Mouse (Mus musculus) embryonic facial prominence, embryonic 13.5 days (tissue): ENCODE data around the gene En1. TPM values are rescaled to one million over a fixed set of nuclear protein-coding genes. Genes with fewer than 3 reads are reported as not detected.

ENCODE experiments used
- ATAC-seq: fragments of 200-750 bp; cut with Nextera tagmentation; 2 replicates; pipeline ENCODE4 v1.8.0; 2017; ENCODE audit warnings: low read depth; ENCODE audit not compliant: insufficient number of reproducible peaks, insufficient read depth, low FRiP score, low TSS enrichment
- H3K27ac ChIP-seq: fragments of 300-500 bp; sonication (generic); 2 replicates; pipeline ENCODE4 v1.5.1; 2015; ENCODE audit warnings: moderate library complexity, mild to moderate bottlenecking, inconsistent platforms
- H3K27me3 ChIP-seq: fragments of 300-500 bp; sonication (generic); 2 replicates; pipeline ENCODE4 v1.6.1; 2015; ENCODE audit warnings: mild to moderate bottlenecking, inconsistent platforms
- H3K36me3 ChIP-seq: fragments of 300-500 bp; sonication (generic); 2 replicates; pipeline ENCODE4 v1.6.1; 2015; ENCODE audit warnings: mild to moderate bottlenecking, inconsistent platforms
- H3K4me1 ChIP-seq: fragments of 300-500 bp; sonication (generic); 2 replicates; pipeline ENCODE4 v1.6.1; 2015; ENCODE audit warnings: inconsistent platforms
- H3K4me2 ChIP-seq: fragments of 300-500 bp; sonication (generic); 2 replicates; pipeline ENCODE4 v1.6.1; 2015; ENCODE audit warnings: moderate library complexity, mild to moderate bottlenecking, inconsistent platforms
- H3K4me3 ChIP-seq: fragments of 300-500 bp; sonication (generic); 2 replicates; pipeline ENCODE4 v1.5.1; 2015; ENCODE audit warnings: mild to moderate bottlenecking, inconsistent platforms
- H3K9ac ChIP-seq: fragments of 300-500 bp; sonication (generic); 2 replicates; pipeline ENCODE4 v1.6.1; 2015; ENCODE audit warnings: mild to moderate bottlenecking, inconsistent platforms
- H3K9me3 ChIP-seq: fragments of 300-500 bp; sonication (generic); 2 replicates; pipeline ENCODE4 v1.6.1; 2016; ENCODE audit warnings: inconsistent platforms
- WGBS: fragments of 180-500 bp; shearing (Covaris S2); methylation state at CpG from one replicate; pipeline ENCODE4 v1.1.7; 2015; ENCODE audit warnings: mixed read lengths; 5-methylcytosine and 5-hydroxymethylcytosine counted together
- polyA plus RNA-seq: library from polyadenylated mRNA; unstranded; fragments of >200 nt; fragmentation: Nextera tagmentation; extraction: Ambion mirVana; gene quantifications from 2 replicates; pipeline ENCODE4 v1.2.1, GENCODE M21; 2015

Gene En1
- polyA plus RNA-seq, 1 experiment from 2014 or later: 2.7 TPM

- Histone ChIP-seq H3K4me2 (peak overlapping the region; percentile 37), H3K4me1 (peaks cover 12% of the 10 kb centered on the region), H3K36me3 (no peaks in the 10 kb centered on the region), H3K9me3 (no peaks in the 10 kb centered on the region), H3K27ac (no peak overlapping the region), H3K9ac (no peak overlapping the region), H3K4me3 (0 out of 2 replicates have a peak overlapping the region, but pooled peaks have one; percentile 56), H3K27me3 (peaks cover 97% of the 10 kb centered on the region)
- 4% methylated on average over 16 of the region's 16 CpGs for WGBS
- no peak for ATAC-seq
Observed at GRCm38 (mm10) chr1:120601253-120601836, 873 bp upstream of the En1 start.

DNA sequence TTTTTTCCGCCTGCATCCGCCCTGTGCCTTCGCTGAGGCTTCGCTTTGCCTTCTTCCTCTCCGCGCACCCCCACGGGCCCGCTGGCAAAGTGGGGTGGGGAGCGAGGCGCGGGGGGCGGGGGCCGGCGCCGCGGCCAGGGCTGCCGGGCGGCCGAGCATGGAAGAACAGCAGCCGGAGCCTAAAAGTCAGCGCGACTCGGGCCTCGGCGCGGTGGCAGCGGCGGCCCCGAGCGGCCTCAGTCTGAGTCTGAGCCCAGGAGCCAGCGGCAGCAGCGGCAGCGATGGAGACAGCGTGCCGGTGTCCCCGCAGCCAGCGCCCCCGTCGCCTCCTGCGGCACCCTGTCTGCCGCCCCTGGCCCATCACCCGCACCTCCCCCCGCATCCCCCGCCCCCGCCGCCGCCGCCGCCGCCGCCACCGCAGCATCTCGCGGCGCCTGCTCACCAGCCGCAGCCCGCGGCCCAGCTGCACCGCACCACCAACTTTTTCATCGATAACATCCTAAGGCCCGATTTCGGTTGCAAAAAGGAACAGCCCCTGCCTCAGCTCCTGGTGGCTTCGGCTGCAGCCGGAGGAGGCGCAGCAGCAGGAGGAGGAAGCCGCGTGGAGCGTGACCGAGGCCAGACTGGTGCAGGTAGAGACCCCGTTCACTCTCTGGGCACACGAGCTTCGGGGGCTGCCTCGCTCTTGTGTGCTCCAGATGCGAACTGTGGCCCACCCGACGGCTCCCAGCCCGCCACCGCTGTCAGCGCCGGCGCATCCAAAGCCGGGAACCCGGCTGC, 848 bp downstream of the En1 start:
- Histone ChIP-seq H3K4me2 (peak overlapping the region; percentile 86), H3K9me3 (no peaks in the 10 kb centered on the region), H3K9ac (peak overlapping the region; percentile 77), H3K4me1 (peaks cover 17% of the 10 kb centered on the region), H3K4me3 (peak overlapping the region; percentile 56), H3K27me3 (peaks cover 94% of the 10 kb centered on the region), H3K27ac (peak overlapping the region; percentile 34; the same call in 1 of the 2 replicates), H3K36me3 (no peaks in the 10 kb centered on the region)
- WGBS: under 1% methylated on average over 54 of the region's 83 CpGs
- no peak; the same call in 1 of the 2 replicates for ATAC-seq

DNA sequence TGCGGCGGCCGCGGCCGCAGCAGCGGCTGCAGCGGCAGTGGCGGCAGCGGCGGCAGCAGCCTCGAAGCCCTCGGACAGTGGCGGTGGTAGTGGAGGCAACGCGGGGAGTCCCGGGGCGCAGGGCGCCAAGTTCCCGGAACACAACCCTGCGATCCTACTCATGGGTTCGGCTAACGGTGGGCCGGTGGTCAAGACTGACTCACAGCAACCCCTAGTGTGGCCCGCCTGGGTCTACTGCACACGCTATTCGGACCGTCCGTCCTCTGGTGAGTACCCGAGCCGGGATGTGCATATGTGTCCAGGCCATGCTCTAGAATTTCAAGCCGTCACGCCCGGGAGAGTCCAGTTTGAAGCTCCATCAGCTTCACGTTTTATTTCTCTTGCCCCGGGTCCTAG, 1.4 kb downstream of the En1 start:
- Histone ChIP-seq H3K9ac (peak overlapping the region; percentile 77), H3K36me3 (no peaks in the 10 kb centered on the region), H3K4me1 (peaks cover 17% of the 10 kb centered on the region), H3K27ac (peak overlapping the region; percentile 34; the same call in 1 of the 2 replicates), H3K9me3 (no peaks in the 10 kb centered on the region), H3K4me3 (peak overlapping the region; percentile 56), H3K4me2 (peak overlapping the region; percentile 86), H3K27me3 (peaks cover 94% of the 10 kb centered on the region)
- no peak for ATAC-seq
- WGBS: 1% methylated on average over 35 of the region's 35 CpGs

DNA sequence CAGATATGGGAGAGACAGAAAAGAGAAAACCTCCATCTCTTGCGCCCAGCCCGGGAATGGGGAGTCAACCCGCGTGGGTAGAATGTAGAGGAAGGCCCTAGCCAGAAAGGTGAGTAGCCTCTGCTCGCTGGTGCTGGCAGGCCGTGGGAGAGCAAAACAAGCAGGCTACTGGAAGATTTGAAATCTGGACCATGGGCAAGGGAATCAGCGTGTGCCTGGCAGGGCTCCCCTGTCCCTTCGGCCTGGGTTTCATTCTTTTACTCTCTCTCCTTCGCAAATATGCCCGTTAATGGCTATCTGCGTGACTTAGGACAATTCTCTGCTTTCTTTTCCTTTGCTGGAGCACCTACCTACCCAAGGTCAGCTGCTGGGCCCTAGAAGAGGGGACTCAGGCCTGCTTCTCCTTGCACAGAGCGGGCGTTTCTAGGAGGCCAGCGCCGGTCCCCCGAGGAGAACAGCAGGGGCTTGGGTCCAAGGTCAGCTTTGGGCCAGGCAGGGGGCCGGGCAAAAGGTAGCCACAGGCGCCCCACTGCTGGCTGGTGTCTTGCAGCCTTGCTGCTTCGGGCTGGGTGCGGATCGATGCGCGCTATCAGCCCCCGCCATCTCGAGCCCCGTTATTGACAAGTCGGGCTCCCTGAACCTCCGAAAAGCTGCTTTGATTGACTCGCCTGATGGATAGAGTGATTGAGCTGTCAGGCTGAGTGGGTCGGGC, 2.4 kb downstream of the En1 start:
- Histone ChIP-seq H3K4me2 (peak overlapping the region; percentile 86), H3K4me1 (peaks cover 17% of the 10 kb centered on the region), H3K27me3 (peaks cover 94% of the 10 kb centered on the region), H3K9ac (peak overlapping the region; percentile 77), H3K9me3 (no peaks in the 10 kb centered on the region), H3K36me3 (no peaks in the 10 kb centered on the region), H3K4me3 (peak overlapping the region; percentile 56), H3K27ac (no peak overlapping the region)
- 7% methylated on average over 30 of the region's 30 CpGs for WGBS
- ATAC-seq: no peak

DNA sequence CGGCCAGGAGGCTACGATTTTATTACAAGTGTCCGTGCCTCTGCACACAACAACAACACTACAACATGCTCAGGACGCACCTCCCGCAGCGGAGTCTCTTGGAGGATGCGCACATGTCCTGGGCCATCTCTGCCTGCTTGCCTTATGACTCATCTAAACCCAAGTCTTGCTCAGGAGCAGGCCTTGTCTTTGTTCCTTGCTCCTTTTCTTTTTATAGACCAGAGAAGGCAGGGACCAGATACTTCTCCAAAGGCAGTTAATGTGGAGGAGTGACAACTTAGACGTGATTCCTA, 2.9 kb downstream of the En1 start:
- Histone ChIP-seq H3K9me3 (no peaks in the 10 kb centered on the region), H3K4me2 (peak overlapping the region; percentile 86)
- 10% methylated on average over 8 of the region's 8 CpGs for WGBS

GRCm38 (mm10) chr1:120605521-120606310, 3.5 kb downstream of the En1 start:
- H3K4me1 ChIP-seq: peaks cover 17% of the 10 kb centered on the region
- peak overlapping the region; percentile 86 for H3K4me2 ChIP-seq
- 21% methylated on average over 6 of the region's 6 CpGs for WGBS
- H3K4me3 ChIP-seq: peak overlapping the region; percentile 56
- H3K9ac ChIP-seq: 0 out of 2 replicates have a peak overlapping the region, but pooled peaks have one; percentile 40
- H3K27me3 ChIP-seq: peaks cover 94% of the 10 kb centered on the region
- H3K9me3 ChIP-seq: no peaks in the 10 kb centered on the region
- no peak for ATAC-seq
- no peaks in the 10 kb centered on the region for H3K36me3 ChIP-seq
- H3K27ac ChIP-seq: no peak overlapping the region

More for the DNA sequence above, 2.9 kb downstream of the En1 start:
- Histone ChIP-seq H3K36me3 (no peaks in the 10 kb centered on the region), H3K9ac (peak overlapping the region; percentile 77), H3K4me3 (peak overlapping the region; percentile 56), H3K27ac (no peak overlapping the region), H3K27me3 (peaks cover 94% of the 10 kb centered on the region), H3K4me1 (peaks cover 17% of the 10 kb centered on the region)
- no peak for ATAC-seq

DNA sequence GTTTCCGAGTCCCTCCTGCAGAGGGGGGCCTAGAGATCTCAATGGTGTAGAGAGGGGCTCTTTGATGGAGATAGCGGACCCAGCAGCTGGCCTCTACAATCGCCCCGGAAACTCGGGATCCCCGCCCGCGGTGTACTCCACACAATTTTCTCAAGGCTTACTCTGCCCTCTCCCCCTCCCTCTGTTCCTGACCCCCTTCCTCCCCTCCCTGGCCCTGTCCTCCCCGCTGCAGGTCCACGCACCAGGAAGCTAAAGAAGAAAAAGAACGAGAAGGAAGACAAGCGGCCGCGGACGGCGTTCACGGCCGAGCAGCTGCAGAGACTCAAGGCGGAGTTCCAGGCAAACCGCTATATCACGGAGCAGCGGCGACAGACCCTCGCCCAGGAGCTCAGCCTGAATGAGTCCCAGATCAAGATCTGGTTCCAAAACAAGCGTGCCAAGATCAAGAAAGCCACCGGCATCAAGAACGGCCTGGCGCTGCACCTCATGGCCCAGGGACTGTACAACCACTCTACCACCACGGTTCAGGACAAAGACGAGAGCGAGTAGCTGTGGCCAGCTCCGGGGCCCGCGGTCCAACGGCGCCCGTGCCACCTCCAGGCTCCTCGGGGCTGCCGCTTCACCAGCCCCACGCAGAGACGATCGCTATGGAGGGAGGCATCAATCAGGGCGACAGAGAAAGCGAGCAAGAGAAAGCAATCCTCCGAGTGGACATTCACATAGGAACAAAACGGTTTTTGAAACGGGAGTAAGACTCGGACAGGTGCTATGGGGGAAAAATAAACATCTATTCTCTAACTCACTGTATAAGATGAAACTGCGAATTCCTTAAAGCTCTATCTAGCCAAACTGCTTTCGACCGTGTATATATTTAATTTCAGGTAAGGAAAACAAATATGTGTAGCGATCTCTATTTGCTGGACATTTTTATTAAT, 4.7 kb downstream of the En1 start:
- Histone ChIP-seq H3K9ac (peak overlapping the region; percentile 52), H3K36me3 (no peaks in the 10 kb centered on the region), H3K27me3 (peaks cover 94% of the 10 kb centered on the region), H3K4me2 (peak overlapping the region; percentile 86), H3K4me3 (peak overlapping the region; percentile 56), H3K4me1 (peaks cover 17% of the 10 kb centered on the region), H3K9me3 (no peaks in the 10 kb centered on the region), H3K27ac (no peak overlapping the region)
- no peak for ATAC-seq
- 1% methylated on average over 52 of the region's 52 CpGs for WGBS

DNA sequence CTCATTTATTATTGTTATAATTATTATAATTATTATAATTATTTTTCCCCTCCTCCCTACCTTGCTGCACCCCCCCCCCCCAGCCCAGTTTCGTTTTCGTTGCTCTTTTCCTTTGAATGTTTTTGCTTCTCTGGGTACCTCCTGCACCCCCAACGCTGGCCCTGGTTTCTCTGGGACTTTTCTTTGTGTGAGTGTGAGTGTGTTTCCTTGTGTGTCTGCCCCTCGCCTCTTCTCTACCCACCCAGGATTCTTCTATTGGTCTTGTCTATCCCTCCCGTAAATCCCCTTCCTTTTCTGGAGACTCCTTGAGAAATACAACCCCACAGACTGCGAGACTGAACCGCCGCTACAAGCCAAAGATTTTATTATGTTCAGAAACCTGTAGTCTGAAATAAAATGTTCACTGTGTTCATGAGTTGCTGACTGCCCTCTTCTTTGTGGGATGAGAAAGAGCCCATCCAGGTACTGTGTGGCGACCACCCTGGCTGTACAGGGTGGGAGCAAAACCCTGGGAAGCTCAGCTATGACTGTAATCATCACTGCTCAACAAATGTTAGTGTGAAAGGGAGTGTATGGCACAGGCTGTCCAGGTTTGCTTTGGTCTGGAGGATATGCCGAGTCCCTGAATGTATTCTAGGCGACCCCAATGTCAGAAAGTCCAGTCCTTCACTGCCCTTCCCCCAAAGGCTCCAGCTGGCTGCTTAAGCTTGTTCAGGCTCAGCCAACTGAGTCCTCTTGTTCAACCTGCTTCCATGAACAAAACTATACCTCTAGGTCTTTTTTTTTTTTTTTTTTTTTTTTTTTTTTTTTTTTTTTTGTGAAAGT, 5.6 kb downstream of the En1 start:
- Histone ChIP-seq H3K9ac (no peak overlapping the region), H3K4me1 (peaks cover 16% of the 10 kb centered on the region), H3K27me3 (peaks cover 97% of the 10 kb centered on the region), H3K36me3 (no peaks in the 10 kb centered on the region), H3K4me3 (peak overlapping the region; percentile 4; the same call in 1 of the 2 replicates), H3K9me3 (no peaks in the 10 kb centered on the region), H3K27ac (no peak overlapping the region), H3K4me2 (no peak overlapping the region)
- ATAC-seq: no peak
- WGBS: 9% methylated on average over 11 of the region's 11 CpGs

DNA sequence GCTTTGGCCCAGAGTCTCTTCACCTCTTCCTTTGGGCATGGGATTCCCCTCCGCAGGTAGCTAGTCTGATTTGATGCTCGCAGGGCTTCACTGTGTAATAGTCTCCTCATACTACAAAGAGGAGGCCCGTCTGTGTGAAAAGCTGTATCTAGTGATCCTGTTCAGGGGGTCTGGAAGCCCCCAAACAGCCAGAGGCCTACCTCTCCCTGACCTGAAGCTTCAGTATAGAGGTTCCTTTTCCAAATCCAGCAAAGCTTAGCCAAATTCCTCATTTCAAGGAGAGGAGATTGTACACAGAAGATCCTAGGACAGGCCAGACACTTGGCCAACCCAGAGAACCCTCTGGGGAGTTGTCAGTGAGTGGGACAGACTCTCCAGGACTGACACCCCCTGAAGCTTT, 6.2 kb downstream of the En1 start:
- Histone ChIP-seq H3K9me3 (no peaks in the 10 kb centered on the region), H3K36me3 (no peaks in the 10 kb centered on the region), H3K27ac (no peak overlapping the region), H3K4me1 (peaks cover 10% of the 10 kb centered on the region), H3K4me2 (no peak overlapping the region), H3K9ac (no peak overlapping the region), H3K4me3 (no peak overlapping the region), H3K27me3 (peaks cover 97% of the 10 kb centered on the region)
- ATAC-seq: no peak
- WGBS: 39% methylated on average over 3 of the region's 3 CpGs

- Histone ChIP-seq H3K4me1 (peaks cover 15% of the 10 kb centered on the region), H3K36me3 (no peaks in the 10 kb centered on the region), H3K4me2 (no peak overlapping the region), H3K27me3 (peaks cover 97% of the 10 kb centered on the region), H3K27ac (no peak overlapping the region), H3K4me3 (no peak overlapping the region), H3K9me3 (no peaks in the 10 kb centered on the region), H3K9ac (no peak overlapping the region)
- ATAC-seq: no peak
- WGBS: 8% methylated on average over 6 of the region's 6 CpGs
Observed at GRCm38 (mm10) chr1:120609611-120610010, 7.4 kb downstream of the En1 start.
